Mouse (Mus musculus) heart, embryonic 12.5 days (tissue): ENCODE measurements around the gene Btn2a2. TPM values are rescaled to one million over a fixed set of nuclear protein-coding genes. Genes with fewer than 3 reads are reported as not detected.

Source experiments
- ATAC-seq: fragments of 200-750 bp; cut with Nextera tagmentation; 2 replicates; pipeline ENCODE4 v1.8.0; 2017; ENCODE audit warnings: moderate TSS enrichment, moderate library complexity; ENCODE audit not compliant: insufficient number of reproducible peaks, low FRiP score
- H3K27ac ChIP-seq: fragments of 300-500 bp; sonication (generic); 2 replicates; pipeline ENCODE4 v1.5.1; 2016; ENCODE audit warnings: mild to moderate bottlenecking, moderate library complexity; ENCODE audit not compliant: poor library complexity, severe bottlenecking
- H3K27me3 ChIP-seq: fragments of 300-500 bp; sonication (generic); replicated peaks from 2 replicates; pipeline ENCODE4 v1.6.1; 2016; ENCODE audit warnings: mild to moderate bottlenecking, moderate library complexity
- H3K36me3 ChIP-seq: fragments of 300-500 bp; sonication (generic); 2 replicates; pipeline ENCODE4 v1.6.1; 2016; ENCODE audit warnings: mild to moderate bottlenecking, moderate library complexity
- H3K4me1 ChIP-seq: fragments of 300-500 bp; sonication (generic); replicated peaks from 2 replicates; pipeline ENCODE4 v1.6.1; 2016; ENCODE audit warnings: mild to moderate bottlenecking
- H3K4me2 ChIP-seq: fragments of 300-500 bp; sonication (generic); 2 replicates; pipeline ENCODE4 v1.6.1; 2016; ENCODE audit warnings: mild to moderate bottlenecking, moderate library complexity
- H3K4me3 ChIP-seq: fragments of 300-500 bp; sonication (generic); 2 replicates; pipeline ENCODE4 v1.5.1; 2016; ENCODE audit warnings: mild to moderate bottlenecking
- H3K9ac ChIP-seq: fragments of 300-500 bp; sonication (generic); 2 replicates; pipeline ENCODE4 v1.6.1; 2016; ENCODE audit warnings: mild to moderate bottlenecking, moderate library complexity
- H3K9me3 ChIP-seq: fragments of 300-500 bp; sonication (generic); replicated peaks from 2 replicates; pipeline ENCODE4 v1.6.1; 2016; ENCODE audit warnings: mild to moderate bottlenecking, moderate library complexity
- WGBS: fragments of 180-500 bp; shearing (Covaris S2); methylation state at CpG from one replicate; pipeline ENCODE4 v1.1.7; 2016; 5-methylcytosine and 5-hydroxymethylcytosine counted together
- polyA plus RNA-seq: library from polyadenylated mRNA; unstranded; fragments of >200 nt; fragmentation: Nextera tagmentation; extraction: Ambion mirVana; gene quantifications from 2 replicates; pipeline ENCODE4 v1.2.1, GENCODE M21; 2016

Gene Btn2a2
- polyA plus RNA-seq, 1 experiment from 2014 or later, result 0.45 TPM

DNA sequence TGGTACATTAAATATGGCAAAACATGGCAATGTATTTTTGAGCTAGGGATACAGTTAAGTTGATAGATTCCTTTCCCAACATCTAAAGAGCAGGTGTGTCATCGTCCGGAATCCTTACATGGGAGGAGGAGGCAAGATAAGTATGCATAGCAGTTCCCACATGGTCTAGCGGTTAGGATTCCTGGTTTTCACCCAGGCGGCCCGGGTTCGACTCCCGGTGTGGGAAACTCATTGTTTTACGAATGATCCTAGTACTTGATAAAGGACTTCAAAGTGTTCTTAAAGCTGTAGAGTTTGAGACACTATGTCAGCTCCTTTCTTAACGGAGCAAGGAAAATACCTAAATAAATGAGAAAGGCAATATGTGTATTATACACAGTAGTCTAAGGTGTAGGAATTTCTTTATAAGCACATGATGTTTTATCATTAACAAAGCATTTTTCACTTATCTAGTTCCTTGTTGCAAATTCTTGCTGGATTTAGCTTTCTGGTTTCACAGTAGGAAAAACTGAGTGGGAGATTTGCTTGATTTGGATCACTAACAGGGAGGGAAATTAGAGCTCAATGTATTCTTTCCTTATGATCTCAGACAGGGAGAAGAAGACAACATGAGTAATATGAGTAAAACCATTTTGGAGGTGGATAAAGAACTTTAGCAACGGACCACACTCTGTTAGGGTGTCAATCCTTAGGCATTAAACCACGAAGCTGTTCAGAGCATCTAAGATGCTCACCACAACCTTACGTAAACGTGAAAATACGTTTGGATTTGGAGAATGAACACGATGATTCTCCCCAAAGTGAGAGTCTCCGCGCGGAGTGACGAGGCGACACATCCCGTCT, 25.1 kb downstream of the Btn2a2 start:
- 0 out of 2 replicates have a peak, but pooled peaks have one; percentile 35 for ATAC-seq
- Histone ChIP-seq H3K9ac (peak overlapping the region; percentile 68), H3K36me3 (no peaks in the 10 kb centered on the region), H3K4me2 (peak overlapping the region; percentile 92), H3K4me3 (peak overlapping the region; percentile 66), H3K27ac (peak overlapping the region; percentile 40; the same call in 1 of the 2 replicates), H3K27me3 (no peaks in the 10 kb centered on the region), H3K9me3 (no peaks in the 10 kb centered on the region), H3K4me1 (peaks cover 21% of the 10 kb centered on the region)
- WGBS, result under 1% methylated on average over 21 of the region's 21 CpGs

DNA sequence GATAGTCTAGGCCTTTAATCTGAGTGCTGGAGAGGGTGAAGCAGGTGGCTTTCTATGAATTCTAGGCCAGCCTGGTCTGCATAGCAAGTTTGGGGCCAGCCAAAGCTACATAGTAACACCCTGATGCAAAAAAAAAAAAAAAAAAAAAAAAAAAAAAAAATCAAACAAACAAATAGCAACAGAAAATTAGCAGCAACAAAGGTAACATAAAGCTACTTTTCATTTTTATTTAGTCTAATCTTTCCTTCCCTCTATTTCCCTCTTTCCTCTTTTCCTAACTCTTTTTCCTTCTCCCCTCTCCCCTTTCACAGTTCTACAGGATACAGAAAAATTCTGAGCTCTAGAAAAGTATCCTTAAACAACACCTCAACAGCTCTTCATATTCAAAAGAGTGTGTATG, 26.0 kb downstream of the Btn2a2 start:
- no peaks in the 10 kb centered on the region for H3K9me3 ChIP-seq
- peaks cover 3% of the 10 kb centered on the region; the same call in 1 of the 2 replicates for H3K27me3 ChIP-seq
- no peak overlapping the region for H3K9ac ChIP-seq
- no peaks in the 10 kb centered on the region for H3K36me3 ChIP-seq
- H3K4me2 ChIP-seq, result no peak overlapping the region
- peaks cover 21% of the 10 kb centered on the region for H3K4me1 ChIP-seq
- no peak for ATAC-seq
- H3K4me3 ChIP-seq, result no peak overlapping the region
- no peak overlapping the region for H3K27ac ChIP-seq

- Histone ChIP-seq H3K27ac (no peak overlapping the region), H3K27me3 (peaks cover 3% of the 10 kb centered on the region; the same call in 1 of the 2 replicates), H3K4me1 (peaks cover 21% of the 10 kb centered on the region), H3K9me3 (no peaks in the 10 kb centered on the region), H3K4me2 (no peak overlapping the region), H3K4me3 (no peak overlapping the region), H3K36me3 (no peaks in the 10 kb centered on the region), H3K9ac (no peak overlapping the region)
- no peak for ATAC-seq
- 79% methylated on average over 4 of the region's 4 CpGs for WGBS
Observed at GRCm38 (mm10) chr13:23462063-23462462, 26.6 kb downstream of the Btn2a2 start.

DNA sequence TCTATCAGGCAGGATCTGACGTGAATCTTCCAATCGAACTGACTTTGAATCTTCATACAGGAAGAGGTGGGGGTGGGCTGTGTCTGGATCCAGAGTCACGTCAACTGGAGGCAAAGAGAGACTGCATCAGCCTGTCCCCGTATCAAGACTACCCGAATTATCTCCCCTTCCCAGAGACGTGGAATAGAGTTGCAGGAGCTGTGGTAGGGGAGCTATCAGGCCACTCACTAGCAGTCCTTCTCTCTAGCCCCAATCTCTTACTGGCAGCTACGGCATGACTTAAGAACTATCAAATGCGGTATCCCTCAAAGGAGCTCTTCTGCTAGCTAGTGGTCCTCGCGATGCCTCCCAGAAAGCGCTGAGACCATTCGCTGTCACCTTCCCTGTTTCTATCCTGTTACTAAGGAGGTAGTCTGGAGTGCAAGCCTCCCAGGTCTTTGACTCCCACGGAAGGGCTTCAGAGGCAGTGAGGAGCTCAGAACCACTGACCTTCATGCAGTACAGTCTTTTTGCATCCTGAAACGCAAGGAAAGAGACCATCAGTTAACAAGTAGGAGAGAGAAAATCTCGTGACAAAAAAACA, 29.3 kb downstream of the Btn2a2 start:
- 11% methylated on average over 15 of the region's 15 CpGs for WGBS
- peak; percentile 49; the same call in 1 of the 2 replicates for ATAC-seq
- H3K27ac ChIP-seq, result no peak overlapping the region
- no peaks in the 10 kb centered on the region for H3K36me3 ChIP-seq
- H3K9me3 ChIP-seq, result no peaks in the 10 kb centered on the region
- peaks cover 6% of the 10 kb centered on the region for H3K4me1 ChIP-seq
- peak overlapping the region; percentile 49 for H3K4me2 ChIP-seq
- peak overlapping the region; percentile 22; the same call in 1 of the 2 replicates for H3K4me3 ChIP-seq
- peaks cover 3% of the 10 kb centered on the region; the same call in 1 of the 2 replicates for H3K27me3 ChIP-seq
- H3K9ac ChIP-seq, result 0 out of 2 replicates have a peak overlapping the region, but pooled peaks have one; percentile 36

GRCm38 (mm10) chr13:23453926-23454325, 34.7 kb downstream of the Btn2a2 start:
- H3K9ac ChIP-seq, result peak overlapping the region; percentile 80
- ATAC-seq, result no peak
- H3K4me3 ChIP-seq, result peak overlapping the region; percentile 81
- WGBS, result 5% methylated on average over 9 of the region's 9 CpGs
- H3K27ac ChIP-seq, result peak overlapping the region; percentile 91
- H3K4me2 ChIP-seq, result peak overlapping the region; percentile 68
- no peaks in the 10 kb centered on the region for H3K9me3 ChIP-seq
- H3K27me3 ChIP-seq, result peaks cover 3% of the 10 kb centered on the region; the same call in 1 of the 2 replicates
- no peaks in the 10 kb centered on the region for H3K4me1 ChIP-seq
- H3K36me3 ChIP-seq, result no peaks in the 10 kb centered on the region

DNA sequence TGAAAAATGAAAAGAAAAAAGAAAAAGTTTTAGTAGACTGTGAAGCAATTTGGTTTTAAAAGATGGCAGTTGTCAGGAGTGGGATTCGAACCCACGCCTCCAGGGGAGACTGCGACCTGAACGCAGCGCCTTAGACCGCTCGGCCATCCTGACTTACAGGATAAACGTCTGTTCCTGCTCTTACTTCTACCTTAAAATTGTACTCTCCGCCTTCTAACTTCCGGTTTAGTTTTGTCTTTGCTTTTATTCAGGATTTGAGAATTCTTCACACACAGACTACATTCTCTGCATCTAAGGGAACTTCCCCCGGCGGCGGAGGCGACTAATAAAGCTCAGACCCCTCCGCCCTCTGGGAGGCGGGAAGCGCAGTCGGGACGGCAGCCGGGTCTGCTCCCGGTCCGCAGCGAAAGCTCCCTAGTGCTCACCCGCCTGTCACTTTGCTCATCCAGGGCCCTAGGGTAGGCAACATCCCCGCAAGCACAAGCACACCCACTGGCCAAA, 35.2 kb downstream of the Btn2a2 start:
- no peaks in the 10 kb centered on the region for H3K9me3 ChIP-seq
- WGBS, result under 1% methylated on average over 25 of the region's 25 CpGs
- H3K27ac ChIP-seq, result peak overlapping the region; percentile 91

DNA sequence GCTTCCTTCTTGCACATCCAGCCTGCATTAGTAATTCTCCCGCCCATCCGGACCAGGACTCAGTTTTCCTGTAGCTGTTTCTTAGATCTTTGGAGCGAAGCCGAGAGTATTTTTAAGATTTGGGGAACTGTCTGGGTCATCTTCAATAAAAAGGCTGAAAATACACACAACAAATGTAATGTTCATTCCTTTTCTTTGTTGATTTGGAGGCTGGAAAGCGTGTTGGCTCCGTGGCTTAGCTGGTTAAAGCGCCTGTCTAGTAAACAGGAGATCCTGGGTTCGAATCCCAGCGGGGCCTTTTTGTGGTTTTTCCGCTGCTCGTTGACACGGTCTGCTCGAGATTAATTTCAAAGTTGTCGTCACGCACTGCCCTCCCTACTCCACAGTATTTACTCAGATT, 38.3 kb downstream of the Btn2a2 start:
- H3K36me3 ChIP-seq, result no peaks in the 10 kb centered on the region
- peak; percentile 43; the same call in 1 of the 2 replicates for ATAC-seq
- peak overlapping the region; percentile 50 for H3K4me3 ChIP-seq
- H3K27ac ChIP-seq, result no peak overlapping the region
- no peaks in the 10 kb centered on the region for H3K9me3 ChIP-seq
- H3K4me1 ChIP-seq, result peaks cover 5% of the 10 kb centered on the region; the same call in 1 of the 2 replicates
- H3K4me2 ChIP-seq, result peak overlapping the region; percentile 62
- H3K27me3 ChIP-seq, result no peaks in the 10 kb centered on the region
- under 1% methylated on average over 15 of the region's 15 CpGs for WGBS
- 0 out of 2 replicates have a peak overlapping the region, but pooled peaks have one; percentile 12 for H3K9ac ChIP-seq

More for the DNA sequence above, 35.2 kb downstream of the Btn2a2 start:
- Histone ChIP-seq H3K36me3 (no peaks in the 10 kb centered on the region), H3K4me1 (peaks cover 5% of the 10 kb centered on the region; the same call in 1 of the 2 replicates), H3K27me3 (peaks cover 3% of the 10 kb centered on the region; the same call in 1 of the 2 replicates), H3K4me3 (peak overlapping the region; percentile 81), H3K9ac (peak overlapping the region; percentile 80), H3K4me2 (peak overlapping the region; percentile 68)
- ATAC-seq, result peak; percentile 87

DNA sequence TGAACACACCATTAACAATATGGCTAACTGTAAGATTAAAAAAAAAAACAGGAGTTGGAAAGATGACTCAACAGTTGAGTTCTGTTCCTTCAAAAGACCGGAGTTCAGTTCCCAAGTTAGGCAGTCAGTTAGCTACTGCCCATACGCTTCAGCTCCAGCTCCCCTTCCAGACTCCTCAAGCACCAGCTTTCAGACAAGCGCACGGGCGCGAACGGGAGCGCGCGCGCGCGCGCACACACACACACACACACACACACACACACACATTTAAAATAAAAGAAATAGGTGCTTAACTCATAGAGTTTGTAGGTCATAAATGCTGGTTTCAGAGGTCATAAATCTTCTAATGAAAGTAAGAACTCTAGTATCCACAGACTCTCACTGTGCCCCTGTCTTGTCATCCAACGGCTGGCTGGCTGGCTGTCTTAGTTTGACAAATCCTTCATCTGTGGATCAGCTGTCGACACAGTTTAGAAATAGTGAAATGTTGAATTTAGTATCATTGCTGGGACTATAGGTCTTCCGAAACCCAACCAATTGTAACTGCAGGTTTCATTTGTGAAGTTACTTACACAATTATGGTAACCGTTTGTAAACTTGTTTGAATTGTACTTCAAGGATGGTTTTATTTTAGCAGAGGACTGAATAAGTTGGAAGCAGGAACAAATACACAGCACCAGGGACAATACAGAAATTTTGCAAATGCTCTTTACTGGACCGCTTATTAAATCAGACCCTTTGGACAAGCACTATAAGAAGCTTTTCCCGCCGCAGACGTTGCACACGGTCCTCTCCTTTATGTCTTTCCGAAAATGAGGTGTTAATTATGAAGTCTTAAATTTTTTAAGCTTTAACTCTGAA, 39.2 kb downstream of the Btn2a2 start:
- H3K4me2 ChIP-seq, result peak overlapping the region; percentile 62
- peak overlapping the region; percentile 71 for H3K9ac ChIP-seq
- H3K4me3 ChIP-seq, result peak overlapping the region; percentile 50
- no peak for ATAC-seq
- WGBS, result under 1% methylated on average over 24 of the region's 24 CpGs
- H3K9me3 ChIP-seq, result no peaks in the 10 kb centered on the region
- H3K27me3 ChIP-seq, result no peaks in the 10 kb centered on the region
- no peaks in the 10 kb centered on the region for H3K36me3 ChIP-seq
- peaks cover 6% of the 10 kb centered on the region; the same call in 1 of the 2 replicates for H3K4me1 ChIP-seq
- peak overlapping the region; percentile 73 for H3K27ac ChIP-seq

DNA sequence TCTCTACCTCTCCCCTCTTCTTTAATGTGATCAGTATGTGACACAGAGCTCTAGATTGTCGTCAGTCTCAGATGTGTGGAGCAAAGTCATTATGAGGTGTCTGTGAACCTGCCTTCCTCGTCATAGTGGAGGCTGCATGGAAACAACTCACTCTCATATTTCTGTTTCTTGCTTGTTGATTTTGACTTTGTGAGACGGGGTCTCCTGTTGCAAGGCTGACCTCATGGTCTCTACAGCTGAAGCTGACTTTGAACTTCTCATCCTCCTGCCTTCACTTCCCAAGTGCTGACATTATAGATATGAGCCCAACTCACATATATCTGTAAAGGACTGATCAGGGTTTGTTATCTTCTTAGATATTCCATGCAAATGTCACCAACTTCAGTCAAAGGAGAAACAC, 39.9 kb downstream of the Btn2a2 start:
- ATAC-seq, result no peak
- WGBS, result 40% methylated on average over 3 of the region's 3 CpGs
- Histone ChIP-seq H3K27me3 (no peaks in the 10 kb centered on the region), H3K9ac (no peak overlapping the region), H3K4me3 (peak overlapping the region; percentile 50), H3K9me3 (no peaks in the 10 kb centered on the region), H3K27ac (peak overlapping the region; percentile 33; the same call in 1 of the 2 replicates), H3K4me1 (peaks cover 9% of the 10 kb centered on the region; the same call in 1 of the 2 replicates), H3K36me3 (no peaks in the 10 kb centered on the region), H3K4me2 (peak overlapping the region; percentile 29; the same call in 1 of the 2 replicates)

- H3K27ac ChIP-seq, result peak overlapping the region; percentile 72
- peak overlapping the region; percentile 66 for H3K4me3 ChIP-seq
- no peaks in the 10 kb centered on the region for H3K27me3 ChIP-seq
- no peaks in the 10 kb centered on the region for H3K9me3 ChIP-seq
- peaks cover 11% of the 10 kb centered on the region; the same call in 1 of the 2 replicates for H3K4me1 ChIP-seq
- H3K4me2 ChIP-seq, result peak overlapping the region; percentile 84
- ATAC-seq, result peak; percentile 68
- under 1% methylated on average over 16 of the region's 16 CpGs for WGBS
- no peaks in the 10 kb centered on the region for H3K36me3 ChIP-seq
- peak overlapping the region; percentile 70 for H3K9ac ChIP-seq
Observed at GRCm38 (mm10) chr13:23446498-23446952, 42.1 kb downstream of the Btn2a2 start.
